Mouse (Mus musculus): ENCODE data around the gene Lmtk2. TPM values are rescaled to one million over a fixed set of nuclear protein-coding genes. Genes with fewer than 3 reads are reported as not detected.

The Lmtk2 gene
- polyA plus RNA-seq (2016; fragmentation: Nextera tagmentation; extraction: Ambion mirVana): 5.3 and 5.7 TPM in 2 replicates

DNA sequence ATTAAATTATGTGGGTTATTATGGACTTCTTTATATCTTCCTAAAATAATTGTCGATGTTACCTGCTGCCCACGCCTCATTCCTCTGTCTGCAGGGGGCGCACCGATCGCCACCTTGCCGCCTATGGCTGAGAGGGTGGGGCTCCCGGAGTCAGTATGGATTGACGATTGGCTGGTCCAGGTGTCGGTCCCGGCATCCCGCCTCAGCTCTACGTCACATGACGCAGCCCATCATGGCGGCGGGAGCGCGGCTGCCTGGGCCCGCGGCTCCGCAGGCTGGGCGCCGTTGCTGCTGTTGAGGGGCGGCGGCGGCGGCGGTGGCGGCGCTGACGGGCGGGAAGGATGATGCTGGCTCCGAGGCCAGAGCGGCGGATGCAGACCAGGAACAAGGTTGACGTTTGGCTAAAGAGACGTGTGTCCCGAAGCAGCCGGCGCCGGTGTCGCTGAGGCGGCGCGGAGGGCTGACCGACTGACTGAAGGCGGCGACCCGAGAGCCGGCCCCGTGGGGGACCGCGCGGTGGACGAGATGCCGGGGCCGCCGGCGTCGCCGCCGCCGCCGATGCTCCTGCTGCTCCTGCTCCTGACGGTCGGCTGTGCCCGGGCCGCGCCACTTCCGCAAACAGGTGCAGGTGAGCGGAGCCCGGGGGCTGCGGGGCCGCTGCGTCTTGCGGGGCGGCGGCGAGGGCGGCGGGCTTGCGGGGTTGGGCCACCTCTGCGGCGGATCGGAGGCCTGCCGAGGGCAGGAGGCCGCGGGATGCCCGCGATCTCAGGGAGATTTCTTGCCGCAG is at the start of gene Lmtk2:
Gene Lmtk2 (plus strand): TSS at position 288 of the 787 bp plus-strand sequence.
- H3K4me3 ChIP-seq (replicated peaks): peak within 1 kb of the TSS; percentile 99
- H3K9me3 ChIP-seq: no peaks in the 10 kb centered on the region
- H3K27me3 ChIP-seq: peaks cover 14% of the 10 kb centered on the region
- peak within 1 kb of the TSS; percentile 88 for H3K4me2 ChIP-seq
- peak; percentile 97 for ATAC-seq (ENCODE audit: insufficient number of reproducible peaks, insufficient read depth, low FRiP score, low TSS enrichment, low read depth)
- no peaks in the 10 kb centered on the region for H3K36me3 ChIP-seq
- H3K27ac ChIP-seq: peak within 1 kb of the TSS; percentile 74; the same call in 1 of the 2 replicates
- peak within 1 kb of the TSS; percentile 88 for H3K9ac ChIP-seq (replicated peaks)
- WGBS: under 1% methylated on average over 90 of the region's 90 CpGs
- peaks cover 8% of the 10 kb centered on the region for H3K4me1 ChIP-seq (replicated peaks)

DNA sequence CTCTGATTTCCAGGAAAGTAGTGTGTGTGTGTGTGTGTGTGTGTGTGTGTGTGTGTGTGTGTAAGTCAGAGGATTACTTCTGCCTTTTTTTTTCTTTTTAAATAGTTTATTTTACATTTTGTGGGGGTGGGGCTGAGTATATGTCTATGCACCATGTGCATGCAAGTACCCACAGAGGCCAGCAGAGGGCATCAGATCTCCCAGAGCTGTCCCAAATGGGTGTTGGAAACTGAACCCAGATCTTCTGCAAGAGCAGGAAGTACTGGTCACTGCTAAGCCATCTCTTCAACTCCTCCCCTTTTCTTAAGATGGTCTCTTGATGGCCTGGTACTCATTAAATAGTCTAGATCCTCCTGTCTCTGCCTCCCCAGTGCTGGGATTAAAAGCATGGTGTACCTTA is 49.0 kb upstream of the Lmtk2 start:
- Histone ChIP-seq H3K9ac (replicated peaks) (no peak overlapping the region), H3K9me3 (no peaks in the 10 kb centered on the region), H3K27ac (no peak overlapping the region), H3K4me2 (no peak overlapping the region), H3K4me3 (replicated peaks) (no peak overlapping the region), H3K27me3 (no peaks in the 10 kb centered on the region), H3K36me3 (no peaks in the 10 kb centered on the region), H3K4me1 (replicated peaks) (peaks cover 6% of the 10 kb centered on the region; the same call in 1 of the 2 replicates)
- ATAC-seq (ENCODE audit: insufficient number of reproducible peaks, insufficient read depth, low FRiP score, low TSS enrichment, low read depth): no peak

DNA sequence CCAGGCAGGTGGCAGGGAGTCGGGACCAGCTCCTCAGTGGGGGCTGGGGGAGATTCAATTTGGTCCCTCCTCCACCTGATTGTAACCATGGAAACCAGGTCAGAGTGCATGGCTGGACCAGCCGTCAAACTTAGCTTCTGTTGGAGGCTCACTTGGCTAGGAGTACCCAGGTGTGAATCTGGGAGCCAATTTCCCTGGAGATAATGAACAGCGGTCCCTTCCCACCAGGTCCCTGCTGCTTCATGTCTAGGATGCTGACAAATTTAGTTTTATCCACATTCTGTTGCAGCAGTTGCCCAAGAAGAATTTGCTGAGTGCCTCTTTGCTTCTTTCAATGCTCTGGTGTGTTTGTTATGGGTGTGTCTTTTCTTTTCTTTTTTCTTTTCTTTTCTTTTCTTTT is 46.8 kb upstream of the Lmtk2 start:
- no peak for ATAC-seq (ENCODE audit: insufficient number of reproducible peaks, insufficient read depth, low FRiP score, low TSS enrichment, low read depth)
- no peaks in the 10 kb centered on the region for H3K9me3 ChIP-seq
- H3K9ac ChIP-seq (replicated peaks): no peak overlapping the region
- no peak overlapping the region for H3K27ac ChIP-seq
- no peak overlapping the region for H3K4me3 ChIP-seq (replicated peaks)
- H3K27me3 ChIP-seq: no peaks in the 10 kb centered on the region
- WGBS: 54% methylated on average over 3 of the region's 3 CpGs
- H3K4me1 ChIP-seq (replicated peaks): no peaks in the 10 kb centered on the region
- no peaks in the 10 kb centered on the region for H3K36me3 ChIP-seq
- H3K4me2 ChIP-seq: no peak overlapping the region

DNA sequence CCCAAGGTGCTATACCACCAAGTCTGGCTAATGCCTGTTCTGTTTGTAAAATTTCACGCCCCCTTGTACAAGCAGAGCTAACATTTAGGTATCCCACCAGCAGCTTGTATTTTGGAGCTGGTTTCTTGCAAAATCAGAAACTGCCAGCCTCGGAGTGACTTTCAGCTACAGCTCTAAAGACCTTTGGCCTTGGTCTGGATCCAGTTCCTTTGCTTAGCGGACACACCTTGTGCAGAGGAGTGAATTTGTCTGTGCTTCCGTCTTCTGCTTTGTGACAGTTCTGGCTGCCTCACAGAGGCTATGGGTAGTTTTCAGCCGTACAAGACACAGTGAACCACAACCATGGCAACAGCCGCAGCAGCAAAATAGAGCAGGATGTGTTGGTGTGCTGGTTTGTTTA is 45.9 kb upstream of the Lmtk2 start:
- Histone ChIP-seq H3K4me2 (no peak overlapping the region), H3K27me3 (no peaks in the 10 kb centered on the region), H3K9me3 (no peaks in the 10 kb centered on the region), H3K36me3 (no peaks in the 10 kb centered on the region), H3K9ac (replicated peaks) (no peak overlapping the region), H3K27ac (no peak overlapping the region), H3K4me3 (replicated peaks) (no peak overlapping the region), H3K4me1 (replicated peaks) (no peaks in the 10 kb centered on the region)
- WGBS: 88% methylated on average over 6 of the region's 6 CpGs
- ATAC-seq (ENCODE audit: insufficient number of reproducible peaks, insufficient read depth, low FRiP score, low TSS enrichment, low read depth): no peak

DNA sequence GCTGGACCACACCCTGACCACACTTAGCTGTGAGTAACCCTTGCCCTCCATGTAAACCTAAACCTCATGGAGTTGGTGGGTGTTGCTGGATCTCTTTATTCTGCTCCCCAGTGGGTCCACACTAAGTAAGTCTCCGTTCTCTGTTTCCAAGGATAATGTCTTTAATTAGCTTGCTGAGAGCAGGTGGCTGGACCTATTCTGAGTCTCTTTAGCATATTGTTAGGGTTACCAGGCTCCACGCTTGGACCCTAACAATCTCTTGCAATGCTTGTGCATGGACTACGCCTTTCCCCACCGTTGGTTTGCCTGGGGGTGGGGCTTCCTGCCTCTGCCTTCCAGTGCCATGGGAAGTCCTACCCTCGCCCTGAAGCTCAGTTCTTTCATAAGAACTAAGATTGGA is 36.1 kb upstream of the Lmtk2 start:
- no peaks in the 10 kb centered on the region for H3K36me3 ChIP-seq
- ATAC-seq (ENCODE audit: insufficient number of reproducible peaks, insufficient read depth, low FRiP score, low TSS enrichment, low read depth): no peak
- no peak overlapping the region for H3K4me2 ChIP-seq
- H3K27me3 ChIP-seq: no peaks in the 10 kb centered on the region
- no peak overlapping the region for H3K9ac ChIP-seq (replicated peaks)
- H3K4me1 ChIP-seq (replicated peaks): no peaks in the 10 kb centered on the region
- no peak overlapping the region for H3K4me3 ChIP-seq (replicated peaks)
- 73% methylated on average over 5 of the region's 5 CpGs for WGBS
- H3K27ac ChIP-seq: no peak overlapping the region
- H3K9me3 ChIP-seq: peaks cover 6% of the 10 kb centered on the region; the same call in 1 of the 2 replicates

DNA sequence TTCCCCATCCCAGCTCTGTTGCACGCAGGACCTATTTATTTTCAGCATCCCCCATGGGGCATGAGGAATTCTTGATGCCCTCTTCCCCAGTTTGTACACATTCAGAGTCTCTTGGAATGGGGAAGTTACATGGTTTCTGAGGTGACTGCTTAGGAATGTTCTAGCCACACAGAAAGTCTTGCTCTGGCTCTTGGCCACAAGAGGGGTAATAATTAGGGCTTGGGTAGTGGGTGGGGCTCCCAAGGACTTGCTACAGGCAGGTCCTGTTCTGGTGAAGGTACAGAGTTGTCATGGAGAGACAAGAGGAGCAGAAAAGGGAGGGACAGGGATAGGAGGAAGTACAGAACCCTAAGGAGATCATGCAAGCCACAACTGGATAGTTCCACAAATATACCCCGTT is 34.2 kb upstream of the Lmtk2 start:
- no peaks in the 10 kb centered on the region for H3K36me3 ChIP-seq
- H3K27me3 ChIP-seq: no peaks in the 10 kb centered on the region
- no peaks in the 10 kb centered on the region for H3K4me1 ChIP-seq (replicated peaks)
- no peak overlapping the region for H3K4me3 ChIP-seq (replicated peaks)
- no peak overlapping the region for H3K27ac ChIP-seq
- no peak overlapping the region for H3K9ac ChIP-seq (replicated peaks)
- H3K4me2 ChIP-seq: no peak overlapping the region
- peaks cover 6% of the 10 kb centered on the region; the same call in 1 of the 2 replicates for H3K9me3 ChIP-seq
- ATAC-seq (ENCODE audit: insufficient number of reproducible peaks, insufficient read depth, low FRiP score, low TSS enrichment, low read depth): no peak
- 84% methylated on average over 2 of the region's 2 CpGs for WGBS

DNA sequence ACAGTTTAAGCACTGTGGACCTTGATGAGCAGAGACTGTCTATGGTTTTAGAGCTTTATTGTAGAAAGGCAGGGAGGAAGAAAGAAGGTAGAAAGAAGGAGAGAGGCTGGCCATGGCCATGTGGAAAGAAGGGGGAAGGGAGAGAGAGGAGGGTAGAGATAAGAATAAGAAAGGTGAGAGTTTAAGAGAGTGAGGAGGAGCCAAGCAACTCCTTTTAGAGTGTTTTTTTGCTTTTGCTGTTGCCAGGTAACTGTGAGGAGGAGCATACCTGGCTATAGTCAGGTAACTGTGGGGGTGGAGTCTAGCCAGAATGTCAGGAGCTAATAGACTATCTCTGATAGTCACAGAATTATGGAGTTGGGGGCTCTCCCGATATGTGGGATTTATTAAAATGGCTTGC is 30.2 kb upstream of the Lmtk2 start:
- Histone ChIP-seq H3K9me3 (peaks cover 6% of the 10 kb centered on the region; the same call in 1 of the 2 replicates), H3K9ac (replicated peaks) (no peak overlapping the region), H3K27ac (no peak overlapping the region), H3K27me3 (no peaks in the 10 kb centered on the region), H3K4me3 (replicated peaks) (no peak overlapping the region), H3K4me2 (no peak overlapping the region), H3K4me1 (replicated peaks) (no peaks in the 10 kb centered on the region), H3K36me3 (no peaks in the 10 kb centered on the region)
- WGBS: 90% methylated on average over 1 of the region's 1 CpGs
- ATAC-seq (ENCODE audit: insufficient number of reproducible peaks, insufficient read depth, low FRiP score, low TSS enrichment, low read depth): no peak

DNA sequence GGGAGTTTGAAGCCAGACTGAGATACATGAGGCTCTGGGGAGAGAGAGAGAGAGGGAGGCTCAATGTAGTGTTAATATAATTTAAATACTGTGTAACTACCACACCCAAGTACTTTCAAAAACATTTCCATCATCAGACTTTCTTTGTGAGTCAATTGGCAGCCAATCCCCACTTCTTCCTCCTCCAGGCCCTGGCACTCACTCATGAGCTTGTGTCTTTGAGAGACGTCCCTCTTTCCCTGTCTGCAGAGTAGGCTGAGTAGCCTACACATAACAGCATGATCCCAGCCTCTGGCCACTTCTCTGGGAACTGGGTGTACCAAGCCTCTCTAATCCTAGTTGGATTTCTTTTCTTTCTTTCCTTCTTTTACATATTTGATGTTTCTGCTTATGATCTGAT is 29.0 kb upstream of the Lmtk2 start:
- Histone ChIP-seq H3K4me1 (replicated peaks) (no peaks in the 10 kb centered on the region), H3K36me3 (no peaks in the 10 kb centered on the region), H3K9ac (replicated peaks) (no peak overlapping the region), H3K4me3 (replicated peaks) (no peak overlapping the region), H3K27me3 (no peaks in the 10 kb centered on the region), H3K9me3 (peaks cover 6% of the 10 kb centered on the region; the same call in 1 of the 2 replicates), H3K27ac (no peak overlapping the region), H3K4me2 (no peak overlapping the region)
- no peak for ATAC-seq (ENCODE audit: insufficient number of reproducible peaks, insufficient read depth, low FRiP score, low TSS enrichment, low read depth)
- 56% methylated on average over 1 of the region's 1 CpGs for WGBS

DNA sequence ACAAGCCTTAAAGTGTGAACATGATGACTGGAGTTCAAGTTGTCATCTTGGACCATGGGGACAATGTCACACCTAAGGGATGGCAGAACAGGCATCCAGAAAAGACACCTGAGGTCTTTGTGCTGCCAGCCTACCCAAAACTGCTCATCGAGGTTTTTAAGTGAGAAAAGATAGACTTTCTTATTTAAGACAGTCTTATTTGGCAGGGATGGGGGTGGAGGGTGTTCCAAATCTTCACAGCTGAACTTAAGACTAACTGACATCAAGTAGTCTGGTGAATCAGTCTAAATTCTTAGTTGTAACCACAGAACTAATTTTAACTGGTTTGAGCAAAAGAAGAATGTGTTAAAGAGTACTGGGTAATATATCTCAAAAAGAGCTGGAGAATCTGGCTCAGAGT is 22.7 kb upstream of the Lmtk2 start:
- H3K4me3 ChIP-seq (replicated peaks): no peak overlapping the region
- no peaks in the 10 kb centered on the region for H3K27me3 ChIP-seq
- no peaks in the 10 kb centered on the region for H3K36me3 ChIP-seq
- H3K27ac ChIP-seq: no peak overlapping the region
- ATAC-seq (ENCODE audit: insufficient number of reproducible peaks, insufficient read depth, low FRiP score, low TSS enrichment, low read depth): no peak
- H3K9me3 ChIP-seq: 0 out of 2 replicates have a peak, but pooled peaks cover 4% of the 10 kb centered on the region
- no peaks in the 10 kb centered on the region for H3K4me1 ChIP-seq (replicated peaks)
- no peak overlapping the region for H3K4me2 ChIP-seq
- H3K9ac ChIP-seq (replicated peaks): no peak overlapping the region
- WGBS: 74% methylated on average over 1 of the region's 1 CpGs

DNA sequence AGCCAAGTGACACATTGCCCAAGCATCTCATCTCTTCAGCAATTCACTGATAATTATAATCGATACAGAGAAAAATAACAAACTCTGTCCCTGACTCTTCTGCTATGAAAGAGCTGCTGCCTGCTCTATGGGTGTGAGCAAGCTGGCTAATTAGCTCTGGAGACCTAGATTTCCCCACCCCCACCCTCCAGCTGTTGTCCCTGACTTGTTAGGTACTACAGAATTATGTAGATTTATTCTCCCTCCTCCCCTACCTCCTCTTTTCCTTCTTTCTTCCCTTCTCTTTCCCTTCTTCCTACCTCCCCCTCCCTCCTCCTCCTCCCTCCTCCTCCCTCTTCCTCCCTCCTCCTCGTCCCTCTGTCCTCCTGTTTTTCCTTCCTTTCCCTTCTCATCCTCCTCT is 19.4 kb upstream of the Lmtk2 start:
- Histone ChIP-seq H3K27me3 (no peaks in the 10 kb centered on the region), H3K9me3 (0 out of 2 replicates have a peak, but pooled peaks cover 4% of the 10 kb centered on the region), H3K4me3 (replicated peaks) (no peak overlapping the region), H3K27ac (no peak overlapping the region), H3K36me3 (no peaks in the 10 kb centered on the region), H3K9ac (replicated peaks) (no peak overlapping the region), H3K4me2 (no peak overlapping the region), H3K4me1 (replicated peaks) (no peaks in the 10 kb centered on the region)
- WGBS: 63% methylated on average over 2 of the region's 2 CpGs
- no peak for ATAC-seq (ENCODE audit: insufficient number of reproducible peaks, insufficient read depth, low FRiP score, low TSS enrichment, low read depth)

DNA sequence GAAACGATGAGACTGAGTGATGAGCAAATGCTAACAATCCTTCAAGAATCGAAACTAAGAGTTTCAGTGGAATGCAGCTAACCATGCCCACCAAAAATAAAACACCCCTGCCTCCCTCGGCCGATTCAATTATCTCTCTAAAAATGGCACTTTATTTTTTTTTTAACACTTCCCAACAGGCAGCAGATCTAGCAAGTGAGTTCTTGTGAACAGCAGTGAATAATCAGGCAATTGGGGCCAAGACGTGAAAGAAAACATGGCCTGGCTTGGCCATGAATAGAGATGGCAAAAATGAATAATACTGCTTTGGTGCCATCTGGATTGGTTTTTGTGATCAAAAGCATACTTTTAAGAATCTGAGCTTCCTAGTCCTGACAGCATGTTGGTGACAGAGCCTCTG is 18.2 kb upstream of the Lmtk2 start:
- H3K27me3 ChIP-seq: no peaks in the 10 kb centered on the region
- no peak overlapping the region for H3K9ac ChIP-seq (replicated peaks)
- 84% methylated on average over 5 of the region's 5 CpGs for WGBS
- no peak for ATAC-seq (ENCODE audit: insufficient number of reproducible peaks, insufficient read depth, low FRiP score, low TSS enrichment, low read depth)
- no peak overlapping the region for H3K4me2 ChIP-seq
- no peak overlapping the region for H3K4me3 ChIP-seq (replicated peaks)
- no peaks in the 10 kb centered on the region for H3K36me3 ChIP-seq
- H3K4me1 ChIP-seq (replicated peaks): no peaks in the 10 kb centered on the region
- H3K9me3 ChIP-seq: 0 out of 2 replicates have a peak, but pooled peaks cover 4% of the 10 kb centered on the region
- H3K27ac ChIP-seq: no peak overlapping the region

DNA sequence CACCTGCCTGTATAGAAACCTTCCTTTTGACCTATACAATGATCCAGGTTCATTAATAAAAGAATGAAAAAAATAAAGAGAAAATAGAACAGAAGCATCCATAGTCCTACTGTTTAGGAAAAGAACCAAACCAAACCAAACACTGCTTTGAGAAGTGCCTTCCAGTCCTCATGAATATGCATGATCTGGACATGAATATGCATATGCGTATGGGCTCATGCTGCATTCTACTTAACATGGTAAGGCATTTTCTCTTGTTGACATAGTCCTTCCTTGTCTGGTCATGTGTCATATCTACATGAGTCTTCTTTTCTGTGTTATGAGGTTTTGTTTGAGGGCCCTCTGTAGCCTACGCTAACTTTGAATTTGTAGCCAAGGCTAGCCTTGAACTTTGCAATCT is 16.7 kb upstream of the Lmtk2 start:
- ATAC-seq (ENCODE audit: insufficient number of reproducible peaks, insufficient read depth, low FRiP score, low TSS enrichment, low read depth): no peak
- no peak overlapping the region for H3K4me2 ChIP-seq
- no peak overlapping the region for H3K4me3 ChIP-seq (replicated peaks)
- 93% methylated on average over 2 of the region's 2 CpGs for WGBS
- no peaks in the 10 kb centered on the region for H3K36me3 ChIP-seq
- no peaks in the 10 kb centered on the region for H3K9me3 ChIP-seq
- H3K27me3 ChIP-seq: no peaks in the 10 kb centered on the region
- no peak overlapping the region for H3K27ac ChIP-seq
- no peaks in the 10 kb centered on the region for H3K4me1 ChIP-seq (replicated peaks)
- no peak overlapping the region for H3K9ac ChIP-seq (replicated peaks)
